Mouse (Mus musculus) kidney, embryonic 15.5 days (tissue): ENCODE measurements around the gene Olfr963. TPM values are rescaled to one million over a fixed set of nuclear protein-coding genes. Genes with fewer than 3 reads are reported as not detected.

ENCODE experiments used
- ATAC-seq: fragments of 200-750 bp; cut with Nextera tagmentation; replicated peaks from 2 replicates; pipeline ENCODE4 v1.8.0; 2017; ENCODE audit warnings: moderate TSS enrichment; ENCODE audit not compliant: low FRiP score
- H3K27ac ChIP-seq: fragments of 300-500 bp; sonication (generic); 2 replicates; pipeline ENCODE4 v1.5.1; 2015; ENCODE audit warnings: mild to moderate bottlenecking, inconsistent platforms
- H3K27me3 ChIP-seq: fragments of 300-500 bp; sonication (generic); 2 replicates; pipeline ENCODE4 v1.6.1; 2015; ENCODE audit warnings: inconsistent platforms
- H3K36me3 ChIP-seq: fragments of 300-500 bp; sonication (generic); 2 replicates; pipeline ENCODE4 v1.6.1; 2015; ENCODE audit warnings: inconsistent platforms
- H3K4me1 ChIP-seq: fragments of 300-500 bp; sonication (generic); 2 replicates; pipeline ENCODE4 v1.6.1; 2015; ENCODE audit warnings: inconsistent platforms
- H3K4me2 ChIP-seq: fragments of 300-500 bp; sonication (generic); 2 replicates; pipeline ENCODE4 v1.6.1; 2015; ENCODE audit warnings: moderate library complexity, mild to moderate bottlenecking, inconsistent platforms
- H3K4me3 ChIP-seq: fragments of 300-500 bp; sonication (generic); replicated peaks from 2 replicates; pipeline ENCODE4 v1.5.1; 2015; ENCODE audit warnings: mild to moderate bottlenecking, inconsistent platforms
- H3K9ac ChIP-seq: fragments of 300-500 bp; sonication (generic); 2 replicates; pipeline ENCODE4 v1.6.1; 2015; ENCODE audit warnings: mild to moderate bottlenecking, inconsistent platforms
- H3K9me3 ChIP-seq: fragments of 300-500 bp; sonication (generic); replicated peaks from 2 replicates; pipeline ENCODE4 v1.6.1; 2016; ENCODE audit warnings: inconsistent platforms
- WGBS: fragments of 180-500 bp; shearing (Covaris S2); methylation state at CpG from one replicate; pipeline ENCODE4 v1.1.7; 2015; ENCODE audit warnings: mixed read lengths; 5-methylcytosine and 5-hydroxymethylcytosine counted together
- polyA plus RNA-seq: library from polyadenylated mRNA; unstranded; fragments of >200 nt; fragmentation: Nextera tagmentation; extraction: Ambion mirVana; gene quantifications from 2 replicates; pipeline ENCODE4 v1.2.1, GENCODE M21; 2015

The Olfr963 gene
- not detected in 2 replicates for polyA plus RNA-seq

- no peaks in the 10 kb centered on the region for H3K4me1 ChIP-seq
- no peak within 1 kb of the TSS for H3K4me3 ChIP-seq
- H3K9me3 ChIP-seq = no peaks in the 10 kb centered on the region
- H3K36me3 ChIP-seq = no peaks in the 10 kb centered on the region
- H3K4me2 ChIP-seq = no peak within 1 kb of the TSS
- no peak for ATAC-seq
- H3K9ac ChIP-seq = no peak within 1 kb of the TSS
- no peak within 1 kb of the TSS for H3K27ac ChIP-seq
- no peaks in the 10 kb centered on the region for H3K27me3 ChIP-seq
- WGBS = 95% methylated on average over 1 of the region's 1 CpGs
Observed at GRCm38 (mm10) chr9:39666905-39667304, at the start of gene Olfr963. Gene Olfr963, plus strand, starts transcription at chr9:39667205.

- Histone ChIP-seq H3K4me2 (no peak within 1 kb of the TSS), H3K27me3 (no peaks in the 10 kb centered on the region), H3K9ac (no peak within 1 kb of the TSS), H3K4me1 (no peaks in the 10 kb centered on the region), H3K9me3 (no peaks in the 10 kb centered on the region), H3K36me3 (no peaks in the 10 kb centered on the region), H3K4me3 (no peak within 1 kb of the TSS), H3K27ac (no peak within 1 kb of the TSS)
- ATAC-seq = no peak
- 74% methylated on average over 1 of the region's 1 CpGs for WGBS
Observed at GRCm38 (mm10) chr9:39621073-39621472, 45.9 kb upstream of the Olfr963 start, which contains the start of gene Olfr960. Gene Olfr960, plus strand, starts transcription at chr9:39621373.

- no peaks in the 10 kb centered on the region for H3K27me3 ChIP-seq
- H3K9me3 ChIP-seq = no peaks in the 10 kb centered on the region
- H3K27ac ChIP-seq = no peak overlapping the region
- 88% methylated on average over 3 of the region's 3 CpGs for WGBS
- no peak for ATAC-seq
- no peak overlapping the region for H3K9ac ChIP-seq
- H3K4me3 ChIP-seq = no peak overlapping the region
- H3K4me1 ChIP-seq = no peaks in the 10 kb centered on the region
- no peaks in the 10 kb centered on the region for H3K36me3 ChIP-seq
- no peak overlapping the region for H3K4me2 ChIP-seq
Observed at GRCm38 (mm10) chr9:39623783-39624182, 43.2 kb upstream of the Olfr963 start.

GRCm38 (mm10) chr9:39624711-39625110, 42.3 kb upstream of the Olfr963 start:
- ATAC-seq = peak; percentile 84
- no peaks in the 10 kb centered on the region for H3K4me1 ChIP-seq
- no peaks in the 10 kb centered on the region for H3K9me3 ChIP-seq
- no peak overlapping the region for H3K27ac ChIP-seq
- H3K9ac ChIP-seq = no peak overlapping the region
- H3K36me3 ChIP-seq = no peaks in the 10 kb centered on the region
- H3K4me3 ChIP-seq = no peak overlapping the region
- 11% methylated on average over 2 of the region's 2 CpGs for WGBS
- no peak overlapping the region for H3K4me2 ChIP-seq
- H3K27me3 ChIP-seq = no peaks in the 10 kb centered on the region

- no peaks in the 10 kb centered on the region for H3K36me3 ChIP-seq
- H3K4me2 ChIP-seq = no peak overlapping the region
- no peaks in the 10 kb centered on the region for H3K4me1 ChIP-seq
- no peaks in the 10 kb centered on the region for H3K27me3 ChIP-seq
- H3K9ac ChIP-seq = no peak overlapping the region
- no peak overlapping the region for H3K4me3 ChIP-seq
- 83% methylated on average over 2 of the region's 2 CpGs for WGBS
- no peak overlapping the region for H3K27ac ChIP-seq
- no peaks in the 10 kb centered on the region for H3K9me3 ChIP-seq
- ATAC-seq = no peak
Observed at GRCm38 (mm10) chr9:39629069-39629468, 37.9 kb upstream of the Olfr963 start.

GRCm38 (mm10) chr9:39633913-39634594, 33.0 kb upstream of the Olfr963 start:
- H3K9me3 ChIP-seq = no peaks in the 10 kb centered on the region
- H3K9ac ChIP-seq = no peak overlapping the region
- no peak overlapping the region for H3K4me3 ChIP-seq
- no peak overlapping the region for H3K4me2 ChIP-seq
- H3K27me3 ChIP-seq = no peaks in the 10 kb centered on the region
- no peaks in the 10 kb centered on the region for H3K4me1 ChIP-seq
- 21% methylated on average over 4 of the region's 4 CpGs for WGBS
- H3K27ac ChIP-seq = no peak overlapping the region
- no peak for ATAC-seq
- H3K36me3 ChIP-seq = no peaks in the 10 kb centered on the region

GRCm38 (mm10) chr9:39644785-39645184, 22.2 kb upstream of the Olfr963 start, which contains the start of gene Olfr961:
Gene Olfr961, plus strand, starts transcription at chr9:39645085.
- Histone ChIP-seq H3K4me2 (no peak within 1 kb of the TSS), H3K9ac (no peak within 1 kb of the TSS), H3K27ac (no peak within 1 kb of the TSS), H3K4me1 (no peaks in the 10 kb centered on the region), H3K36me3 (no peaks in the 10 kb centered on the region), H3K4me3 (no peak within 1 kb of the TSS), H3K9me3 (no peaks in the 10 kb centered on the region), H3K27me3 (no peaks in the 10 kb centered on the region)
- no peak for ATAC-seq

- no peak for ATAC-seq
- H3K27ac ChIP-seq = no peak overlapping the region
- H3K27me3 ChIP-seq = no peaks in the 10 kb centered on the region
- H3K9ac ChIP-seq = no peak overlapping the region
- no peak overlapping the region for H3K4me2 ChIP-seq
- H3K4me3 ChIP-seq = no peak overlapping the region
- H3K9me3 ChIP-seq = no peaks in the 10 kb centered on the region
- H3K4me1 ChIP-seq = no peaks in the 10 kb centered on the region
- H3K36me3 ChIP-seq = no peaks in the 10 kb centered on the region
- 88% methylated on average over 4 of the region's 4 CpGs for WGBS
Observed at GRCm38 (mm10) chr9:39647382-39647781, 19.6 kb upstream of the Olfr963 start.

GRCm38 (mm10) chr9:39654756-39655396, 12.1 kb upstream of the Olfr963 start:
- no peak overlapping the region for H3K9ac ChIP-seq
- H3K4me1 ChIP-seq = no peaks in the 10 kb centered on the region
- H3K27me3 ChIP-seq = no peaks in the 10 kb centered on the region
- WGBS = 74% methylated on average over 6 of the region's 6 CpGs
- no peak overlapping the region for H3K4me2 ChIP-seq
- ATAC-seq = no peak
- H3K4me3 ChIP-seq = no peak overlapping the region
- no peak overlapping the region for H3K27ac ChIP-seq
- no peaks in the 10 kb centered on the region for H3K36me3 ChIP-seq
- no peaks in the 10 kb centered on the region for H3K9me3 ChIP-seq

- Histone ChIP-seq H3K4me2 (no peak overlapping the region), H3K9me3 (no peaks in the 10 kb centered on the region), H3K27ac (no peak overlapping the region), H3K4me1 (no peaks in the 10 kb centered on the region), H3K4me3 (no peak overlapping the region), H3K36me3 (no peaks in the 10 kb centered on the region), H3K27me3 (no peaks in the 10 kb centered on the region), H3K9ac (no peak overlapping the region)
- WGBS = 84% methylated on average over 2 of the region's 2 CpGs
- no peak for ATAC-seq
Observed at GRCm38 (mm10) chr9:39669723-39670122, 2.7 kb downstream of the Olfr963 start.

GRCm38 (mm10) chr9:39674820-39675219, 7.8 kb downstream of the Olfr963 start:
- H3K27ac ChIP-seq = no peak overlapping the region
- no peak overlapping the region for H3K4me3 ChIP-seq
- no peaks in the 10 kb centered on the region for H3K36me3 ChIP-seq
- no peaks in the 10 kb centered on the region for H3K4me1 ChIP-seq
- H3K27me3 ChIP-seq = no peaks in the 10 kb centered on the region
- no peak overlapping the region for H3K4me2 ChIP-seq
- no peaks in the 10 kb centered on the region for H3K9me3 ChIP-seq
- H3K9ac ChIP-seq = no peak overlapping the region
- no peak for ATAC-seq
- 85% methylated on average over 2 of the region's 2 CpGs for WGBS

GRCm38 (mm10) chr9:39678557-39678956, 11.6 kb downstream of the Olfr963 start:
- no peaks in the 10 kb centered on the region for H3K27me3 ChIP-seq
- H3K4me2 ChIP-seq = no peak overlapping the region
- no peak overlapping the region for H3K9ac ChIP-seq
- no peaks in the 10 kb centered on the region for H3K36me3 ChIP-seq
- no peak overlapping the region for H3K27ac ChIP-seq
- H3K4me3 ChIP-seq = no peak overlapping the region
- no peaks in the 10 kb centered on the region for H3K9me3 ChIP-seq
- WGBS = 88% methylated on average over 2 of the region's 2 CpGs
- no peaks in the 10 kb centered on the region for H3K4me1 ChIP-seq
- no peak for ATAC-seq
